Mouse (Mus musculus): ENCODE data around the gene Kcnn1.
A peak's percentile ranks its signal among the peaks of the same experiment; 100 is the strongest.

Kcnn1 gene

GRCm38 (mm10) chr8:70810962-70811680, 51.9 kb downstream of the Kcnn1 start:
- DNase-seq (ENCODE audit: low read depth), result no peak

- DNase-seq (ENCODE audit: low read depth), result no peak
Measured at GRCm38 (mm10) chr8:70808955-70809701, 53.9 kb downstream of the Kcnn1 start.

DNA sequence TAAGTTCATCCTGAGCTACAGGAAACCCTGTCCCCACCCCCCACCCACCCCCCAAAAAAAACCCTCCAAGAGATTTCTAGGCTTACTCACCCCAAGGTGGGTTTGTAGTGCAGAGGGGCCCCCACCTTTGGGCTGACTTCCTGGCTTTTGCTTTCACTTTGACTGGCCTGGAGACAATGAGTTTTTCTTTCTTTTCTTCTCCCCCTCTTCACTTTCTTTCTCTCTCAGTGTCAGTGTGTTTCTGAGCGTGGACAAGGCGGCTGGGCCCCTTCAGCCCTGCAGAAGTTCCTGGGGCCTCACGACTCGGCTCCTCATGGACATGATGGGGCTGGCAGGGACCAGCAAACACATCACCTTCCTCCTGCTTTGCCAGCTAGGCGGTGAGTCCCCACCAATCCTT, 54.8 kb downstream of the Kcnn1 start, which contains the start of gene Il12rb1:
Gene Il12rb1, plus strand, starts transcription at position 211 of the 400 bp plus-strand sequence.
- no peak for DNase-seq (ENCODE audit: low read depth)

- DNase-seq (ENCODE audit: low read depth), result no peak
Measured at GRCm38 (mm10) chr8:70807304-70807703, 55.8 kb downstream of the Kcnn1 start.

DNA sequence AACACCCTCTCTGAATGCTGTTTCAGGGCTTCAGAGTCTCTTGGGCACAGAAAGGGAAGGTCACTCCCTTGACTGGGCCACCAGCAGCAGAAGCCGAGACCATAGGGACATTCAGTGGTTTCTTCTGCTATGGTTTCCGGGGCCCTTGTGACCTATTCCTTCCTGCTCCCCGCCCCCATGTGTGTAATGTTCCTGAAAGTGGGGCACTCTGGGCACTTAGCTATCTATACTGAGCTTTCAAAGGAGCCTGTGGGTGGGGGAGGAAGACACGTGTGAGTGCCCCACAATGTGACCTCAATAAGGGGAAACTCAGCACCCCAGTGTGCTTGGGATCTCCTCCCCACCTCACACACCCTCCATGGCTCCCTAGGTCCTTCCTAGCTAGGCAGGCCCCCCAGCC, 56.5 kb downstream of the Kcnn1 start:
- DNase-seq (ENCODE audit: low read depth), result no peak

DNA sequence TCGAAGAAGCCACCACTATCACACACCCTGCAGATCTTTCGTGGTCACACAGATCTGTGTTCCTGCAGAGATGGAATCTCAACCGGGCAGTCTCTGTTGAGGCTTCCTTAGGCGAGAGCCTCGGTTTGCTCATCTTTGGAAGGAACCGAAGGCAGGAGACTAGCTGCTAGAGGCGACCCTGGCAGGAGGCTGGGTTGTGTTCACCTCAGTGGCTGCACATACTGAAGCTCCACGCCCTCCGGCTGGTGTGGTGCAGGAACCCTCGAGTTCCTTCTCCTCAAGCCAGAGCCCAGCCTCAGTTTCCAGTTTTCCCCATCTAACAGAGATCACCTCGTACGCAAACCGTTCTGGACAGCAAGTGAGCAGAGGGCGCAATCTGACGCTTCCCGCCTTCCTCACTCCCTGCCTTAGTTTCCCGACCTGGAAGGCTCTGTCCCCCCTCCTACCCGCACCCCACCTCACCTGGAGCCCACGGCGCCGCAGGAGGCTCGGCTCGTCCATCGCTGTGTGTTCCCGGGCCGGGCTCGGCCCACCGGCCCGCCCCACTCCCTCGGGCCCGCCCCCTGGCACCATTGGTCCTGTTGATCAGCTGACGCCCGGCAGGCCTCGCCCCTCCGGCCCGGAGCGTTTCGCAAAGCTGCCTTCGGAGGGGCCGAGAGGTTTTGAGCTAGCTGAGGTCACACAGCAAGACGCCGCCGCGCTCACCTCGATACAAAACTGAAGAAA, 58.4 kb downstream of the Kcnn1 start, which contains the start of gene Mast3:
Gene Mast3, minus strand, starts transcription at position 574 of the 726 bp plus-strand sequence.
- peak; percentile 49 for DNase-seq (ENCODE audit: low read depth)

- DNase-seq (ENCODE audit: low read depth), result no peak
Measured at GRCm38 (mm10) chr8:70803761-70804480, 59.1 kb downstream of the Kcnn1 start.

DNA sequence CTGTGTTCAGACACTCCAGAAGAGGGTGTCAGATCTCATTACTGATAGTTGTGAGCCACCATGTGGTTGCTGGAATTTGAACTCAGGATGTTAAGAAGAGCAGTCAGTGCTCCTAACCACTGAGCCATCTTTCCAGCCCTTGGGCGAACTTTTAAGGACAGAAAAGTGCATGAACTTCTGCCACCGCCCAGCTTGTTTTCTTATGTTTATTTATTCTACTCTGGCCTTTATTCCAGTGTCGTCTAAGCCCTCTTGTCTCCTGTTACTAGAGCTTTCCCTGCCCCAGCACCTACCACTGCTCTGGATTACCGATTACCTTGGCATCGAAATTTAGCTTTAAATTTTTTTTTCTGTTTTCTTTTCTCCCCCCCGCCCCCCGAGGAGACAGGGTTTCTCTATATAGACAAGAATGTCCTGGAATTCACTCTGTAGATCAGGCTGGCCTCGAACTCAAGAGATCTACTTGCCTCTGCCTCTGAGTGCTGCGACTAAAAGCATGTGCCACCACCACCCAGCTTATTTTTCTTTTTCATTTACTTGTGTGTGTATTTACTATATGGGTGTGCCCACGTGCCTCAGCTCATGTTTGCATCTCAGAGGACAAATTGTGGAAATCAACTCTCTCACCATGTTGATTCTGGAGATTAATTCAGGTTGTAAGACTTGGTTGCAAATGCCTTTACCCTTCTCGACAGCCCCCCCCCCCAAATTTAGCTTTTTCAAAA, 60.1 kb downstream of the Kcnn1 start:
- DNase-seq (ENCODE audit: low read depth), result no peak

- DNase-seq (ENCODE audit: low read depth), result no peak
Measured at GRCm38 (mm10) chr8:70801830-70802229, 61.2 kb downstream of the Kcnn1 start.

DNA sequence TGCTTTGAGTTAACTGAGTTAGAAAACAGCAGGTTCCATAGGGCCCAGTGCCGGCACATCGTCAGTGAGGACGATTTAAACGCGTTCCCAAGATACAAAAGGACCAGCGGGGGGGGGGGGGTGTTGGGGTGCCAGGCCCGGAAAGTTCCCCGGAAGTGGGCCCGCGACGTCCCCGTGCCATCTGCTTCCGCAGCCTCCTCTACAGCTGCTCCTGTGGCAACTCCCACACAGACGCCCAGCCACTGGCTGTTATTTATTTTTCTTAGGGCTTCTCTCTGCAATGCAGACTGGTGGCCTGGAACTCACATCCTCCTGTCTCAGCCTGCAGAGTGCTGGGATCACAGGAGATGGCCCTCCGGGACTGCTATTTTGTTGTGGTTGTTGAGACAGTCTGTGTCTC, 61.9 kb downstream of the Kcnn1 start:
- DNase-seq (ENCODE audit: low read depth), result no peak

- no peak for DNase-seq (ENCODE audit: low read depth)
Measured at GRCm38 (mm10) chr8:70800648-70801047, 62.4 kb downstream of the Kcnn1 start.

DNA sequence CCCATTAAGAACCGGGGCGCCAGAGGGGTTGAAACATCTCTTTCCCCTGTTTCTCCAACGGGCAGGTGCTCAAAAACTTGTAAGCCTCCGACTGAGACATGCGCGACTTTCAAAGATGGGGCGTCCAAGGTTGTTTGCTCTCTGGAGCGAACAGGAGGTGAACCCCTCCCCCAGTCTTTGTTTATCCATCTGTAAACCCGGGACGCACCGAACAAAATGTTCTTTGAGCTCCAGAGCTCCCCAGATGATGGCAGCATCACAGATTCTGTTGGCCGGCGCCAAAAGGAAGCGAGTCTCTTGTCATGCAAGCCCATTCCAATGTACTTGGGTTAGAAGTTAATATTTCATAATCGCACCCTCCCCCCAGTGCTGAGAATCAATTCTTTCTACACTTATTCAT, 64.8 kb downstream of the Kcnn1 start:
- DNase-seq (ENCODE audit: low read depth), result no peak

DNA sequence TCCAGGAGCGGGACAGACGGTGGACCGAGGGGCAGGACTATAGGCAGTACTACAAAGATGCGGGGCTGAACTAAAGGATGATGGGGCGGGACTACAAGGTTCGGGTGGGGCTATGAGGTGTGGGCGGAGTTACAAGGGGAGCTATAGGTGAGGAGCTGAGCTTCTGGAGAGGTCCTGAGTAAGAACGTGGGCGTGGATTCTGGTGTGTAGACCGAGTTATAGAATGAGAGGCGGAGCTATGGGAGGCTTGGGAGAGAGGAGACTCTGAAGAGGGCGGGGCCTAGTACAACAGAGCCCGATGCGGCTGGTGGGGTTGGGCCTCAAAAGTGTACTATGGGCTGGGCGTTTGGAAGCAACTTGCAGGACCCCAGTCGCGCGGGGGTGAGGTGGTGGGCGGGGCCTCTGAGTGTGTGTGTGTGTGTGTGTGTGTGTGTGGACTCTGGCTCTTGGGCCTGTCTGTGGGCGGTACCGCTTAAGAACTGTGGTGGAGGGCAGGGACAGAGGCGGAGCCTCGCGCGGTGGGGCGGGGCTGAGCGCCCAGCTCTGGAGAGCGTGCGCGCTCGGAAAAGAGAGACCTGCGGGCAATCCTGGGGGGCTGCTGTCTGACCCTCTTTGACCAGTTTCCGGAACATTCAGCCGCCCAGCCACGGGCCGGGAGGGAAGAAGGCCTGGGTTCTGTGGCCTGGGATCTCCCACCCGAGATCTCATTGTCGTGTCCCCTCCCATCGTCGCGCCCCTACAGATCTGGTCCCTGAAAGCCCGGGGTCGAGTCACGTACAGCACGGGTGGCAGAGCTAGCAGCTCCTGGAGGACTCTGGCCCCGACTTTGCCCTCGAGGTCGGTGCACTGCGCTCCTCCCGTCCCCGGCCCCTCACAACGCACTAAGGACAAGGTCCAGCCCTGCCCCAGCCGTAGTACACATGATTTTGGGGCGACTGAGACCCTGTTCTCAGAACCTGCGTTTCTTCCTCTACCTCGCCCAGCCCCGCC, 65.7 kb downstream of the Kcnn1 start:
- peak; percentile 67 for DNase-seq (ENCODE audit: low read depth)

GRCm38 (mm10) chr8:70796403-70797080, 66.5 kb downstream of the Kcnn1 start:
- DNase-seq (ENCODE audit: low read depth), result no peak

DNA sequence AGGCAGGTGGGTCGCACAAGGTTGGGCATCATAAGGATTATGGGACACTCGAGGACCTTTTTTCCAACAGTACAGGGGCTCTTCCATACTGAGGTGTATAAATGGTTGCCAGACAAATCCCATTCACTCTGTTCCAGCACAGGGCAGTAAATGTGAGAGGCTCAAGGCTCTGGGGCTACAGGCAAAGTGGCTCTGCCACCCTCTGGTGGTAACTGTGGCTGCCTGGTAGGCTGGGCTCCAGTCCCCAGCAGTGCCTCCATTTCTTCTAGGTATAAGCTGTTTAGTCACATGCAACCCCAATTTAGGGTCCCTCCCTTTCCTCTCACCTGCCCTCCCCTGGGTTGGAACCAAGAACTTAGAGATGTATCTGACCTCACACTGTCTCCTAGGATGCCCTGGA, 67.7 kb downstream of the Kcnn1 start:
- DNase-seq (ENCODE audit: low read depth), result no peak

- DNase-seq (ENCODE audit: low read depth), result no peak
Measured at GRCm38 (mm10) chr8:70794215-70794614, 68.8 kb downstream of the Kcnn1 start.

- DNase-seq (ENCODE audit: low read depth), result no peak
Measured at GRCm38 (mm10) chr8:70792700-70793099, 70.4 kb downstream of the Kcnn1 start.

Data from fibroblast of lung, adult 2 months (primary cell).